In genomic region chr2:168553541-168553961, GRCm38 (mm10) we compare ENCODE assay signal across 9 mouse cellular contexts. TPM values are rescaled to one million over a fixed set of nuclear protein-coding genes. Genes with fewer than 3 reads are reported as not detected.
A peak's percentile ranks its signal among the peaks of the same experiment; 100 is the strongest.
DNase-seq lines count a peak whose midpoint lies in the region; ATAC-seq lines count a peak whose summit lies in the region.
"Had no signal": no experiment of that assay in that cellular context is flagged by ENCODE, and none has a peak within 500 bp of the region (broad histone marks: within the 10 kb centered on the region; RNA-seq: fewer than 3 reads in every experiment).

No protein-coding gene starts in this region.

- H3K4me1 ChIP-seq in hindbrain, embryonic 12.5 days, result peaks cover 34% of the 10 kb centered on the region
- peaks cover 69% of the 10 kb centered on the region for H3K4me1 ChIP-seq in lung, embryonic 15.5 days

- peak; percentile 51 for DNase-seq in thymus, postnatal 0 days (ENCODE audit: low spot score)
- DNase-seq in thymus, postnatal 10 days (ENCODE audit: low spot score in 2 of 2), result no peak
- peak; percentile 48 for DNase-seq in yolk sac, embryonic 10.5 days (ENCODE audit: low spot score)
- no peak for DNase-seq in spleen, postnatal 36 days (ENCODE audit: low spot score in 2 of 2)
- no peak for DNase-seq in cerebellum, adult 9-11 months
- DNase-seq in natural killer cell, adult 2 months (ENCODE audit: low spot score in 2 of 2), result no peak

- no peak for ATAC-seq in hindbrain, embryonic 12.5 days (ENCODE audit: low FRiP score)
- peak; percentile 60; the same call in 1 of the 2 replicates for ATAC-seq in lung, embryonic 15.5 days (ENCODE audit: borderline replicate concordance, extremely low read depth, low FRiP score, low TSS enrichment)

- H3K27me3 ChIP-seq in hindbrain, embryonic 12.5 days, result 0 out of 2 replicates have a peak, but pooled peaks cover 3% of the 10 kb centered on the region
- no peaks in the 10 kb centered on the region for H3K27me3 ChIP-seq in lung, embryonic 15.5 days

- 41% methylated on average over 18 of the region's 18 CpGs for WGBS in hindbrain, embryonic 12.5 days
- WGBS in lung, embryonic 15.5 days, result 9% methylated on average over 18 of the region's 18 CpGs

- 0 out of 2 replicates have a peak overlapping the region, but pooled peaks have one; percentile 13 for H3K9ac ChIP-seq in hindbrain, embryonic 12.5 days
- H3K9ac ChIP-seq in lung, embryonic 15.5 days, result no peak overlapping the region
- H3K9ac ChIP-seq: limb, embryonic 15.5 days had no signal

- H3K27ac ChIP-seq in hindbrain, embryonic 12.5 days, result no peak overlapping the region
- H3K27ac ChIP-seq in lung, embryonic 15.5 days, result peak overlapping the region; percentile 53
- H3K27ac ChIP-seq: limb, embryonic 15.5 days had no signal

- no peaks in the 10 kb centered on the region for H3K9me3 ChIP-seq in hindbrain, embryonic 12.5 days (replicated peaks)
- no peaks in the 10 kb centered on the region for H3K9me3 ChIP-seq in lung, embryonic 15.5 days
- H3K9me3 ChIP-seq: limb, embryonic 15.5 days had no signal

- no peak overlapping the region for H3K4me3 ChIP-seq in hindbrain, embryonic 12.5 days
- no peak overlapping the region for H3K4me3 ChIP-seq in lung, embryonic 15.5 days
- H3K4me3 ChIP-seq: limb, embryonic 15.5 days had no signal

- no peak overlapping the region for H3K4me2 ChIP-seq in hindbrain, embryonic 12.5 days (replicated peaks)
- H3K4me2 ChIP-seq in lung, embryonic 15.5 days, result peak overlapping the region; percentile 28
- H3K4me2 ChIP-seq: limb, embryonic 15.5 days had no signal

- H3K36me3 ChIP-seq in hindbrain, embryonic 12.5 days, result no peaks in the 10 kb centered on the region
- H3K36me3 ChIP-seq in lung, embryonic 15.5 days, result no peaks in the 10 kb centered on the region
- H3K36me3 ChIP-seq: limb, embryonic 15.5 days had no signal

RNA-seq across cellular contexts. Expression of gene Nfatc2, which starts 47.9 kb away (rescaled TPM):
- 3.1 and 4.0 TPM in 2 replicates for polyA plus RNA-seq in thymus, postnatal 0 days (2015; fragmentation: Nextera tagmentation; extraction: Ambion mirVana)
- 2.2 and 2.4 TPM in 2 replicates for polyA plus RNA-seq in hindbrain, embryonic 12.5 days (2016; fragmentation: Nextera tagmentation; extraction: Ambion mirVana)
- polyA plus RNA-seq in lung, embryonic 15.5 days (2015; fragmentation: Nextera tagmentation; extraction: Ambion mirVana), result 1.2 and 1.8 TPM in 2 replicates

Comparison
In these comparisons a context has a peak if more than half of its experiments do, and no peak if none do; other contexts are left out.
1. DNase-seq: peak in thymus, postnatal 0 days (single experiment) and yolk sac, embryonic 10.5 days (single experiment); none in thymus, postnatal 10 days (0 of 2), spleen, postnatal 36 days (0 of 2), cerebellum, adult 9-11 months (single experiment) and natural killer cell, adult 2 months (0 of 2).